Mouse (Mus musculus) CH12.LX (cell line): ENCODE data around the gene Chrm4.
A peak's percentile ranks its signal among the peaks of the same experiment; 100 is the strongest.

Source experiments
- CTCF ChIP-seq, 2 experiments: IDR thresholded peaks in 1 of 2; conservative IDR thresholded peaks in 1 of 2; 2 replicates each; pipeline ENCODE4 v1.5.1; 2011 to 2012; ENCODE audit warnings: low read depth in 2 of 2, low read length in 2 of 2, improper control_type of control experiment in 1 of 2, inconsistent platforms in 1 of 2, mild to moderate bottlenecking in 1 of 2, moderate library complexity in 1 of 2
- EP300 ChIP-seq: IDR thresholded peaks from 2 replicates; pipeline ENCODE4 v1.6.1; 2011; ENCODE audit warnings: low read length, improper control_type of control experiment
- MAX ChIP-seq: IDR thresholded peaks from 2 replicates; pipeline ENCODE4 v1.6.1; 2011; ENCODE audit warnings: low read length, improper control_type of control experiment
- POLR2A ChIP-seq: IDR thresholded peaks from 2 replicates; pipeline ENCODE4 v1.6.1; 2011; ENCODE audit warnings: low read depth, mild to moderate bottlenecking, improper control_type of control experiment, low read length
- TCF12 ChIP-seq: IDR thresholded peaks from 2 replicates; pipeline ENCODE4 v1.6.1; 2014; ENCODE audit warnings: low read depth, mild to moderate bottlenecking, inconsistent platforms, low read length, improper control_type of control experiment

DNA sequence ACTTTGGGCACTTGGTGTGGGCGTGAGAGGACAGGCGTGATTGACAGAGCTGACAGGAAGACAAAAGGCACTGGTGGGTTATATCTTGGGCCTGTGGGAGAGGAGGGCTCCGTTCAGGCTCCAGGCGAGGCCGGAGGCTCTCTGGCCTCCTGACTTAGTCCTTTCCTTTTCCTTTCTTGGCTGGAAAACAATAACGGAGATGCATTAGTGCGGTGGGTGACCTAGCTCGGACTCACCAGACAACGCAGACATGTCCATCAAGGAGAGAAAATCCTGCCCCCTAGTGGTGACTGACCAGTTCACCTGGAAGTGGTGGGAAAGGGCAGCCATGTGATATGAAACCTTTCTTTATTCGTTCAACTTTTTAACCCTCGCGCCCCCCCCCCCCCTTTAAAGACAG is 2.9 kb downstream of the Chrm4 start:
- TF ChIP-seq EP300 (no peak), CTCF (conservative IDR thresholded peaks at IDR 0.05 in 1 of 2, IDR thresholded peaks at IDR 0.05 in 1 of 2; ENCODE audit: low read depth in 2 of 2, low read length in 2 of 2) (peak; percentile 42 to 66; a peak in 2 of 4 replicates), MAX (0 out of 2 replicates have a peak, but pooled peaks have one; percentile 24), TCF12 (no peak), POLR2A (no peak)
